Mouse (Mus musculus): ENCODE data around the gene Gm10447.
A peak's percentile ranks its signal among the peaks of the same experiment; 100 is the strongest.

The Gm10447 gene

DNA sequence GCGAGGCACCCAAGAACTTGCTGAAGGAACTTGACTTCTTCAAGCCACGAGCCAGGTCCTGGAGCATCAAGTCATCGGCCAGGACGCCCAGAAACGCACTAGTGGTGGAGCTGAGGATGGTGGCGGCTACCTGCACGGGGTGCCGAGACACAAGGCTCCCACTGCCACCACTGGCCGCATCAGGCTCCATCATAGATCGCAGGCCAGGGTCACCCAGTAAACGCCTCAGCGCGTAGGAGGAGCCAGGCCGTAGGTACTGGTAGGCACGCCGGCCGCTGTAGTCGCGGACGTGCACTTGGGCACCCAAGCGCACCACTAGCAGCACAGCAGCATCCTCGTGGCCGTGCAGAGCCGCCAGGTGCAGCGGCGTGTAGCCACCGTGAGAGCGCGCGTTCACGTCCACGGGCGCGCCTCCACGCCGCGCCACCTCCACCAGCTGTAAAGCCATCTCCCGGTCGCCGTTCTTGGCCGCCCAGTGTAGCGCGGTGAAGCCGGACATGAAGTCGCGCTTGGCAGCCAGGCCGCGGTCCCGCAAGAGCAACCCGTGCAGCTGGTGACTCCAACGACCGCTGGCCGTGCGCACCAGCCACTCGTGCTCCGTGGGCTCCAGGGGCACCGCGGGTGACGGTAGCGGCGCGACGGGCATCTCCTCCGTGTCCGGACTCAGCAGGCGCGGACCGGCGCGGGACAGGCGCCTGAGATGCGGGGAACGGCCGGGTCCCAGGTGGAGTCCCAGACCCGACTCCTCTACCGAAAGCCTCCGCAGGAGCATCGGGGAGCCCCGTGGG is 21.7 kb upstream of the Gm10447 start:
- DNase-seq (ENCODE audit: low read depth): no peak

DNA sequence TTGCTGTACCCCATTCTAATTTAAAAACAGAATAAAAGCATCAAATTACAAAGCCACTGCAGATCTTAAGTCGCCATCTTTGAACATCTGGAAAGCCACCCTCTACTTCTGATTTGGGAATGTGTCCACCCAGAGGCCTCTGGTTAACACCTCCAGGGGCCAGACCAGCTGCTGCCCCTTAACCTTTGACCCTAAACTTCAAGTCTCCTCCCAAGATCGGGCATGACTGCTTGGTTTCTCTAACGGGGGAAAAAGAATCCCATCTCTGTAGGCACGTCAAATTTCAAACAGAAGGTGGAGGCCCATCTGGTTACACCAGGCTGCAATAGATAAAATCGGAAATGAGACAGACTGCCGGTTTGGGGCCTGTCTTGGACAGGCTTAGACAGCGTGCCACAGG is 20.9 kb upstream of the Gm10447 start:
- DNase-seq (ENCODE audit: low read depth): no peak

DNA sequence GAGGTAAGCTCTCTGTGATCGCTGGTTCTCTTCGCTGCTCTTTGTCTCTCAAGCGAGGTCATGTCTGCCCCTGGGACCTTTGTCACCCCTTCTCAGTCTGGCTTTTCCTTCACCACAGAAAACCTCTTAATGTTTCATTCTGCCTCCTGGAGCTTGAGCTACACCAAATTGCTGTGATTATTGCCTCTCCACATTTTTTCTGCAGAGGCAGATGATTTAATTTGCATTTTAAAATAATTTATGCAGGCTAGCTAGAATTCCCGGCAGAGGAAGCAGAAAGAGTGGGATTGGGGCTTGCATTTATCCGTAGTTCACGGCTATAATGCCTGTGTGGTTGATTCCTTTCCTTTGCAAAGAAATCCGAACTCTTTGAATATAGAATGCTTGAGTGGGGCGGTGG is 18.7 kb upstream of the Gm10447 start:
- DNase-seq (ENCODE audit: low read depth): no peak

DNA sequence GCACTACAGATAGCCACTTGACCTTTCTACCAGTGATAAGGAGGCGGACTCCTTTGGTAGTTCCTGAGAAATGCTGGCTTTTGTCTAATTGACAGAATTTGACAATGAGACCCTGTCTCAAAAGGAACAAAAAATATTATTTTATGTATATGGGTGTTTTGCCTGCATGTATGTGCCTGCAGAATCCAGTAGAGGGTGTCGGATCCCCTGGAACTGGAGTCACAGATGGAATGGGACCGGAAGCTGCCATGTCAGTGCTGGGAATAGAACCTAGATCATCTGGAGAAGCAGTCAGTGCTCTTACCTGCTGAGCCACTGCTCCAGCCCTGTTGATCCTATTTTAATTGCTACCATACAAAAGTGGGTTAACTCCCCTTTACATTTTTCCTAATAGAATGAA is 15.8 kb upstream of the Gm10447 start:
- DNase-seq (ENCODE audit: low read depth): no peak

DNA sequence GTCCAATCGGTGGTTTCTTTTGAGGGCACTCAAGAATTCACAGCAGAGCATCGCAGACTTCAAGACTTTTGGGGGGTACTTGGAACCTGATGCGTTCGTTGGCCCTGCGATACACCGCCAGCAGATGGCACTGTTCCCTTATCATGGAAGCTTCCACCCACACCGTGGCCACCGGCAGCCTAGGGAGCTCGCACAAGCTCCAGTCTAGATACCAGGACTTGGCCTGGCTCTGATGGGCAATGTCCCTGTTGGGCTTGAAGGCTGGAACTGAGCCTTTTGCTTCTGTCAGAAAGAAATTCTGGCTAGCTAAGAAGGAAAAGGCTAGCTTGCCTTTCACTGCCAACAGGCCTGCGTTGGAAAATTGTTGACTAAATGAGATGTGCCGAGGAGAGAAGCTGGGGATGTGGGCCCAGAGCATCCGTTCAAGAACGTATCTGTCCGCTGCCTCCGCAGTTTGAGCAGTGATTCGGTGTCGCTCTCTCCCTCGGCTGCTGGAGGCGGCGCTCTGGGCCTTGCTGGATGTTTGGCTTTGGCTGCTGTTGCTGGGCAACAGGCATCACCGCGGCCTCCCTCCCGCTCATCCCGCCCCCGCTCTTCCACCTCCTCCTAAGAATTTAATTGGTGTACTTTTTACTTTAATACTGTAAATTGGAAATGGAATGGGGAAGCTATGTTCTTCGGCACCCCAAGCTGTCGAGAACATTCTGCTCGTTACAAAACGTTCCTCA is 13.2 kb upstream of the Gm10447 start, which contains the start of gene Gm9837:
Gene Gm9837 (minus strand): TSS at position 512 of the 728 bp plus-strand sequence.
- DNase-seq (ENCODE audit: low read depth): peak; percentile 86

DNA sequence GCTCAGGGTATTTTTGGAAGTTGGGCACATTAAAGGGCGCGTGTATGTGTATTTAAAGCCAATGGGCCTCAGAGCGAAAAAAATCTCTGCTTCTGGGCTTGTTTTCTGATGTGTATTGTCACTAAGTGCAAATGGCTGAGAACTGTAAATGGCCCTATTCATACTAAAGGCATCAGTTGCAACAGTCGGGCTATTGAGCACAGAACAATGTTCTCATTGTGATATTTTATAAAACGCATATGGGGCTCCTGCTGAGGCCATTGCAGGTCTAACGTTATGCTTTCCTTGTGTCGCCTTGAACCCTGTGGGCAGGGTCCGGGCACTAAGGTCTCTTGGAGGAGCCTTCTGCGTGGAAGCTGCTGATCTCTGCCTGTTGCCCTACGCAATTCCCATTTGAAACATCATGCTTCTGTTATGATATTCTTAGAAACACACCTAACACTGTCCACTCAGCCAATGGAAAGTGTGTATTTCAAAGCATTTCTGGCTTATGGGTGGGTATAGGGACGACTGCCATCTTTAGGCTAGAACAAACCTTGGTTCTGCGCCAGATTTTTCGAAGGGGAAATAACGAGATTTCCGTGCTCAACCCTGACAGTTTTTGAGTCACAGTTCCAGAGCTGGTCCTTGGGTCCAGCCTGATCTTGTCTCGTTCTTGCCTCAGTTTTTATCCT is 12.5 kb upstream of the Gm10447 start:
- DNase-seq (ENCODE audit: low read depth): no peak

DNA sequence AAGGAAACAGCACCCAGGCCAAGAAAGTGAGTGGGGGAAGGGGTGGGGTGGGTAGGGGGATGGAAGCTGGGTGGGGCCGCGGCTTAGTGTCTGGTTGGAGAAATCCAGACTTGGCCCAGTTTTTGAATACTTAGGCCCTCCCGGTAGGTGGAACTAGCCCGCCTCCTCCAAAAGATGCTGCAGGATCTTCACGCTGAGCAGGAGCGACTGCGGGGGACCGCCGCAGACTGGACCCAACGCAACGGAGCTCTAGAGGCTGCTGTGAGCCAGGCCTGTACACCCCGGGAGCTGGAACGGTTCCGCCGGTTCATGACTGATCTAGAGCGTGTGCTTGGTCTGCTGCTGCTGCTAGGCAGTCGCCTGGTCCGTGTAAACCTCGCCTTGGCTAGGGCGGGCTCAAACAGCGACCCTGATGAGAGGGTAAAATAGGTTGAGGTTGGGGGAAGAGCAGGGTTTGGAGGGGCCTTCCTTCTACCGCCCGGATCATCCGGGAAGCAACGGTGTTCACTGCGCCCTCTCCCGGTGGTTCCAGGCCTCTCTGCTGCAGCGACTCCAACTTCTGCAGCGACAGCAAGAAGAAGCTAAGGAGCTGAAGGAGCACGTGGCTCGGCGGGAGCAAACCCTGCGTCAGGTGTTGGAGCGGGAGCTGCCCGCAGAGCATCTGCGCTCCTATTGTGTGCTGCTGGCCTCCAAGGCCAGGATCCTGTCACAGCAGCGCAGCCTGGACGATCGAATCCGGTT is 9.5 kb upstream of the Gm10447 start:
- no peak for DNase-seq (ENCODE audit: low read depth)

DNA sequence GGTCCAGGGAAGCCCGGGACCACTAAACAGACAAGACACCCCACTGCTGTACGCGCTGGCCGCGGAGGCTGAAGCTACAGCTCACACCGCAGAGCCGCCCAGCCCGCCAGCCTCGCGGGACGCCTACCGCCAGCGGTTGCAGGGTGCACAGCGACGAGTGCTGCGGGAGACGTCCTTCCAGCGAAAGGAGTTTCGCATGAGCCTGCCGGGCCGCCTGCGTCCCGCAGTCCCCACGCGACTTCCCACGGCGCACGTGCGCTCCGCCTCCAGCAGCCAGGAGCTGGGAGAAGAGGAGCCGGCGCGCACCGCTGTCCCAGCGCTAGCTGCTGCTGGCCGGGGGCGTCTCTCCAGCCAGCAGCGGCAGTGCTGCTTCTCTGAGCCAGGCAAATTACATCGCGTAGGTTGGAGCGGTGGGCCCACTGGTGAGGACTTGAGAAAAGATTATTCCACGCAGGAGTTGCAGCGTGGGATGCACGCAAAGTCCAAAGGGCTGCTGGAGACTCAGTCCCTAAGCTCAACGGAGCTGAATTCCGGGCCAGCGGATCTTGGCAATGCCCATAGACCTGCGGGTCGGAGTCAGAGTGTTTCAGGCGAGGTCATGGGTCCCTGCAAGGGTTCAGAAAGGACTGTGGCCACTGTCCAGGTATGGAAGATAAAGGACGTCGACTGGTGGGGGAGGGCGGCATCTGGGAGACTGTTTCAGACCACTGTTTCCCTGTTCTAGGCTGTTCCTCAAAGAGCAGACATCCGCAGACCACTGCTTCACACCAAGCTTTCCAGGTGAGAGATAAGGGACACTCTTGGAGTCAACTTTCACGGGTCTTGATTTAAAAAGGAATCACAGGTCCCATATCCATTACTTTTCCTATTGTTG is 6.9 kb upstream of the Gm10447 start:
- no peak for DNase-seq (ENCODE audit: low read depth)

DNA sequence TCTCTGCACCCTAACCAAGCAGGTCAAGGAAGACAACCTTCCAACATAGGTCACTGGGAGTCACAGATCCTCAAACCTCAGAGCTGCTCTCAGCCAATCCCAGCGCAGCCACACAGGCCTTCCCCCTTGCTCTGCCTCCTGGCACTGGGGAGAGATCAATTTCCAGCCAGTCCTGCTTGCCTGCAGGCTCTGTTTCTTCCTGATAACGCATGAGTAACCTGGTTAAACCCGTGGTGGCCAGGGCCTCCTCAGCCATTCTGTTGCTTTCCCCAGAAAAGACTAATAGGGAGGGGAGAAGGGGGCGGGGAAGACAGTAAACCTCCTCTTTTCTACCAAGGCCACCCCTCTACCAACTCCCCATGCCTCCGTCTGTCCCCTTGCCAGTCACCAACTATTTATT is 4.8 kb upstream of the Gm10447 start:
- DNase-seq (ENCODE audit: low read depth): no peak

DNA sequence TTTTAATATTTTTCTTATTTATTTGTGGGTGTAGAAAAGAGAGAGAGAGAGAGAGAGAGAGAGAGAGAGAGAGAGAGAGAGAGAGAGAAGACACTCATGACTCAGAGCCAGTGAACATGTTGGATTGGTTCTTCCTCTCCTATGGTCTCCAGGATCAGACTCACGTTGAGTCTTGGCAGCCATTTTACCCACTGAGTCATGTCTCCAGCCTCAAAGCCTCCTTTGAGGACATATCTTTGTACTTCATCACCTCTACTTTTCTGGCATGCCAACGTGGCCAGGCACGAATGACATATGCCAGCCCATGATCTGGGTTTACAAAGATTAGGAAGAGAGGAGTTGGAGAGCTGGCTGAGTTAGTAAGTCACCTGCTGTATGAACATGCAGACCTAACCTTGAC is 3.3 kb upstream of the Gm10447 start:
- DNase-seq (ENCODE audit: low read depth): no peak

DNA sequence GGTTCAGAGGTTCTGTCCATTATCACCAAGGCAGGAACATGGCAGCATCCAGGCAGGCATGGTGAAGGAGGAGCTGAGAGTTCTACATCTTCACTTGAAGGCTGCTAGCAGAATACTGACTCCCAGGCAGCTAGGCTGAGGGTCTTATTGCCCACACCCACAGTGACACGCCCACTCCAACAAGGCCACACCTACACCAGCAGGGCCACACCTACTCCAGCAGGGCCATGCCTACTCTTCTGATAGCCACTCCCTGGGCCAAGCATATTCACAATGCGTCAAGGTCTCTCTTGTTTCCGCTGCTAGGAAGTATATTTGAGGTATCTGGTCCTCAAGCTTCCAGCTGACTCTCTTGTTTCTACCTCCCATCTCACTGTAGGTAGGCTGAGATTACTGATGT is 2.1 kb upstream of the Gm10447 start:
- DNase-seq (ENCODE audit: low read depth): no peak

DNA sequence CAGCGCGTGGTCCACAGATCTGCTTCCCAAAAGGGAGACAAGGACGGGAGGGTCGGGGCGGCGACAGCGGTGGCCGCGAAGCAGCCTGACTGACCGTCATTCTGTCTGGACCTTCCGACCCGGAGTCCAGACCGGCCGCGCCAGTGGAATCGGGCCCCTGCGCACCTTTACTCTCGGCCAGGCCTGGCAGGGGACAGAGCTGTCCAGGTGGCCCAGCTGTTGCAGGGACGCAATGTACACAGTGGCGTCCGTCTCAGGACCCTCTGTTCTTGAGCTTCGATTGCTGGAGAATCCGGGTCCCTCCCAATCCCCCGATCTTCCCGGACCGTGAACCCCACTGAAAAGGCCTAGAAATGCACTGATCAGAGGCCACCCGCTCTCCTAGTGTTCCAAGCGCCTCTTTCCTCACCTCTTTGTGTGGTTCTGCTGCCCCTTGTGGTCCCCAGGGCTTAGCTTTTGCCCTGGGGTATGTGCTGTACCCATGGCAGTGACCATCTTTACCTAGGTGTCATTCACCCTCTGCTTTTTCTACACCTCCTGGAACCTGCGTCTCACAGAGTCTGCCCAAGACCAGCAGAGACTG is 553 bp upstream of the Gm10447 start:
- DNase-seq (ENCODE audit: low read depth): no peak

DNA sequence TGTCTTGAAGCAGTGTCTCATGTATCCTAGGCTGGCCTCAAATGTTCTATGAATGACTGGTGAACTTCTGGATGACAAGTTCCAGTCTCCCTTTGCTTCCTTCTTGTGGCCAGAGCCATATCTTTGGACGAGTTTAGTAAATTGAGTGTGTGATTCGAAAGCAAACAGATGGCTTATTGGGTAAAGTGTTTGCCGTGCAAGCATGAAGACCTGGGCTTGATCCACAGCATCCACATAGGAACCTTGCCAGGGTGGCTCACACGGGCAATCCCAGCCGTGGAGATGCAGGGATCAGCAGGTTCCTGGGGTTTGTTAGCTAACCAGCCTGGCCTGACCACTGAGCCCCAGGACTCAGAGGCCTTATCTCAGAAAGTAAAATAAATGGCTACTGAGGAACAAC is 3.9 kb downstream of the Gm10447 start:
- DNase-seq (ENCODE audit: low read depth): no peak

DNA sequence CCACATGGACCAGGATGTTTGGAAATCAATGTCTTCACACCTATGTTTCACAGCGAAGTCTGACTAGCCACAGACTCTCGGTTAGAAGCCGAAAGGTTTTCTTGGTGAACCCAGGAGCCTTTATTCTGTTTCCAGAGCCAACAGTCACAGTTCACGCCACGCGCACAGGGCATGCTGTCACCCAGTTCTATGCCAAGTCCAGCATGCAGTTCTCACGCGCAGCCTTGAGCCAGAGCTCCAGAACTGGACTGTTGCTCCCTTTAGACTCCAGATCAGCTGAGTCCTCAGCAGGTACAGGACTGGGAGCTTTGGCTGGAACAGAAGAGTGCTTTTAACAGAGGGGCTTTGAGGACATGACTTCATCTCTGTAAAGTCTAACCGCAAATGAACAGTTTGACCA is 4.5 kb downstream of the Gm10447 start:
- no peak for DNase-seq (ENCODE audit: low read depth)

DNA sequence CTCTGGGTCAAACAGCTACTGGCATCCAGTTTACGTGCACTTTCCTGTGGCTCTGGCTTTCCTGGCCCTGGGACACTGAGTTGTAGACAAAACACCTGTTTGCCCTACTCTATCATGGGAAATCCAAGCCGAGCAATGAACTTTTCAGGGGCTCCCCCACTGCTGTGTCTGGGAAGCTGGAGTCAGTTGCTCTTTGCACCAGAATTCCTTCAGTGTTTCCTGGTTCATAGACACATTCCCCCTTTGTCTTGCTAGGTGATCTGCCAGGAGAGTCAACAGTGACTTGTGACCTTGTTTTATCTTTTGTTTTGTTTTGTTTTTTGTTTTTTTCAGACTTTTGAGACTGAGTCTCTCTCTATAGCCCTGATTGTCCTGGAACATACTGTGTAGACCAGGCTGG is 5.5 kb downstream of the Gm10447 start:
- no peak for DNase-seq (ENCODE audit: low read depth)

DNA sequence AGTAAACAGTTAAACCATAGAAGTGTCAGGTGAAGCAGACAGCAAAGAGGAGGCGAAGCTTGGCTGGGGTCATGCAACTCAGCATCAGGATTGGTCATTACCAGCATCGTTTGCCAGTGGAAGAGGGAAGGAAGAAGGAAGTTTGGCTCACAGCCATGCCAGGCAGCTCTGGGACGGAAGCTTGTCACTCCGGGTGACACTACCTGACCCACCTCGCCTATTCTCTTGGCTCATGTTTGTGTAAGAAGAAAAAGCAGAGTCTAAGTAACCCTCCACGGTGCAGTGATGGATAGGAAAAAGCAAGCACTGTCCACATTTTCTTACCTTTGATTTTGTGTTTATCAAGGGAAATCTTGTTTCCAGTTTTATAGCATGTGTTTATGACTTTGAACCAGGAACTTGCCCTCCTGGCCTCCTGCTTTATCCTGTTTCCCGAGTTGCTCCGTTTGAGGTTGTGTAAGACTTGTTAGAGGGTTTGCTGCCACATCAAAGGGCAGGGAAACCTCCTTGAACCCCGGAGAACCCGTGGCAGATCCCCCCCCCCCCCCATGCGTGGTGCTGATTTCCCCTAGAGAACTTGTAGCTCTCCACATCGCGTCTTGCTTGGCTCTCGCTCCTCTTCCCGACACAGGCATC is 6.7 kb downstream of the Gm10447 start:
- DNase-seq (ENCODE audit: low read depth): no peak

DNA sequence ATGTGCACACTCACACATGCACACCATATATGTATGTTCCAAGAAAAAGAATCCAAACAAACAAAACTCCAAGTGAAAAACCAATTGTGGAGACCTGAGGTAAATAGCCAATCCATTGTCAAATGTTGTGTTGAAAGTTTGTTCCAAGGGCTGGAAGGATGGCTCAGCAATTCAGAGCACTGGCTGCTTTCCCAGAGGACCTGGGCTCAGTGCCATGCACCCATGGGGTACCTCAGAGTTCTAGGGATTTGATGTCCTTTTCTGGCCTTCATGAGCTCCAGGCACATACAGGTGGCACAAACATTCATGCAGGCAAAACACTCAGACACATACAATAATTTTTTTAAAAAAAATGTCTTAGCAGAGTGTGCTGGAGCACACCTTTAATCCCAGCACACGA is 8.4 kb downstream of the Gm10447 start:
- no peak for DNase-seq (ENCODE audit: low read depth)

DNA sequence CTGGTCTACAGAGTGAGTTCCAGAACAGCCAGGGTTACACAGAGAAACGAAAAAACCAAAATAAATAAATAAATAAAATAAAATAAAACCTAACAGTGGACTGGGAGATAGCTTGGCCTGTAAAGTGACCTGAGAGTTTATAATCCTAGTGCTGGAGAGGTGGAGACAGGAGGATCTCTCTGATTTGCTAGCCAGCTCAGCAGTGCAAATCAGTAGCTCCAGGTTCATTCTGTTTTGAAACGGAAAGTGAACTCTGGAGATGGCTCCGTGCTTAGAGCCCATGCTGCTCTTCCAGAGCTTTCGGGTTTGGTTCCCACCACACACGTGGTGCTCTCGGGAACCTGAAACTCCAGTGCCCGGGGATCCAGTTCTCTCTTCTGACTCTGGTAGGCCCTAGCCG is 8.9 kb downstream of the Gm10447 start:
- DNase-seq (ENCODE audit: low read depth): no peak

DNA sequence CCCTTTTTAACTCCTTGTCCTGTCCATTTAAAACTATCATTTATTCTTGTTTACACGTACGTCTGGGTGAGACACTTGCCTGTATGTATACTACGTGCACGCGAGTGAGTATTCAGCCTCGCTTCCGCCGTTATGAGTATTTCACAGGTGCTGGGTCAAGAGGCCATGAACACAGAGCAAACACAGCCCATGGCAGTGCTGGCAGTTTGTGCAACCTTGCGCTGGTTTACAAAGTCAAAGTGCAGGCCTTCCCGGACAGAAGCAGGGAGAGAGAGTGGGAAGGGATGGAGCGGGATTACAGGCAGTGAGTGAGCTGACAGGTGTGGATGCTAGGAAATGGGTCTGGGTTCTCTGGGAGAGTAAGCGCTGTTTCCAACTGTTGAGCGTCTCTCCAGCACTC is 10.7 kb downstream of the Gm10447 start:
- no peak for DNase-seq (ENCODE audit: low read depth)

DNA sequence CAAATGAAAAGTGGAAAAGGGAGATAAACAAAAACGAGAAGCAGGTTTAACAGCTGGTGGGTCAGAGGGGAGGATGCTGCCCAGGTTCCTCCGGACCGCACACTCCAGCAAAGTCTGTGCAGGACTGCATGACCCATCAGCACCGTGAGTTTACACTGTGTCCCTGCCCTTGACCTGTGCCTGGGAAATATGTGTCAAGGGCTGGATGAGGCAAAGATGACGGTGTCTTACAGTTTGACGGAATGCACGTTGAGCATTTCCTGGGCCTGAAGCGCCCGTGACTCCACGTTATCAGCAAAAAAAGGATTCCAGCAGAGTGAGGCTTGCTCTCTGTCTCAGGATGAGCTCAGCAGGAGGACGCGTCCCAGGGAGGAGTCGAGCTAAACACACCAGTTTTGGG is 11.3 kb downstream of the Gm10447 start:
- DNase-seq (ENCODE audit: low read depth): no peak

DNA sequence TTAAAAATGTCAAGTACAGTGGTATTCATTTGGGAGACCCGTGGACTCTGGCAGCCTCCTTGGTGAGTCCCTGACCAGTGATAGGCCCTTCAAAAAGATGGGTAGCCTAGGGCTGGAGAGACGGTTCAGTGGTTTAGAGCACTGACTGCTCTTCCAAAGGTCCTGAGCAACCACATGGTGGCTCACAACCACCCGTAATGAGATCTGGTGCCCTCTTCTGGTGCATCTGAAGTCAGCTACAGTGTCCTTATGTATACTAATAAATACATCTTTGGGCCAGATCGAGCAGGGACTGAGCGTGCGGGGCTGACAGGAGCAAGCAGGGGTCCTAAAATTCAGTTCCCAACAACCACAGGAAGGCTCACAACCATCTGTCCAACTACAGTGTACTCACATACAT is 13.0 kb downstream of the Gm10447 start:
- DNase-seq (ENCODE audit: low read depth): no peak

Data from c-Kit-positive CD71-positive TER-119-negative erythroid progenitor cells, embryonic 14.5 days (primary cell).